Mouse (Mus musculus): ENCODE results near the gene Tbck. TPM values are rescaled to one million over a fixed set of nuclear protein-coding genes. Genes with fewer than 3 reads are reported as not detected.

The Tbck gene
- total RNA-seq, 1 experiment from 2014 or later = 27.5 TPM

- DNase-seq = peak; percentile 49
These were observed 184.9 kb downstream of the Tbck start for GRCm38 (mm10) chr3:132868838-132869237.

- DNase-seq = no peak
These were observed 186.1 kb downstream of the Tbck start for GRCm38 (mm10) chr3:132870079-132870478.

GRCm38 (mm10) chr3:132871318-132871904 is 187.5 kb downstream of the Tbck start:
- peak; percentile 91 for DNase-seq

GRCm38 (mm10) chr3:132873251-132873650 is 189.3 kb downstream of the Tbck start:
- no peak for DNase-seq

- DNase-seq = no peak
These were observed 192.2 kb downstream of the Tbck start for GRCm38 (mm10) chr3:132876011-132876708.

GRCm38 (mm10) chr3:132876933-132877676 is 193.2 kb downstream of the Tbck start:
- DNase-seq = no peak

GRCm38 (mm10) chr3:132880361-132880760 is 196.4 kb downstream of the Tbck start:
- DNase-seq = no peak

- DNase-seq = no peak
These were observed 196.9 kb downstream of the Tbck start for GRCm38 (mm10) chr3:132880826-132881225.

GRCm38 (mm10) chr3:132883256-132883655 is 199.3 kb downstream of the Tbck start:
- no peak for DNase-seq

GRCm38 (mm10) chr3:132884459-132884858 is 200.5 kb downstream of the Tbck start:
- no peak for DNase-seq

GRCm38 (mm10) chr3:132886419-132887050 is 202.6 kb downstream of the Tbck start:
- no peak for DNase-seq

- no peak for DNase-seq
These were observed 203.3 kb downstream of the Tbck start for GRCm38 (mm10) chr3:132887074-132887848.

Other genes starting within 250 kb of the Tbck start
- gene Gimd1, start 54.3 kb upstream of the Tbck start, total RNA-seq (2021) = not detected in 2 replicates
- gene Aimp1, start 226 bp downstream of the Tbck start, total RNA-seq (2021) = 49.4 and 50.2 TPM in 2 replicates